Mouse (Mus musculus) heart, adult 2 months (tissue): ENCODE results near the gene Spata33.

Source experiments
- CTCF ChIP-seq: fragments of 200-600 bp; IDR thresholded peaks from 2 replicates; pipeline ENCODE4 v1.8.1; 2022; ENCODE audit warnings: antibody characterized with exemption, mild to moderate bottlenecking, moderate library complexity
- POLR2A ChIP-seq: fragments of 200-500 bp; IDR thresholded peaks from 2 replicates; pipeline ENCODE4 v1.6.1; 2011; ENCODE audit warnings: mild to moderate bottlenecking, low read depth, low read length, control low read depth; ENCODE audit not compliant: insufficient read depth

DNA sequence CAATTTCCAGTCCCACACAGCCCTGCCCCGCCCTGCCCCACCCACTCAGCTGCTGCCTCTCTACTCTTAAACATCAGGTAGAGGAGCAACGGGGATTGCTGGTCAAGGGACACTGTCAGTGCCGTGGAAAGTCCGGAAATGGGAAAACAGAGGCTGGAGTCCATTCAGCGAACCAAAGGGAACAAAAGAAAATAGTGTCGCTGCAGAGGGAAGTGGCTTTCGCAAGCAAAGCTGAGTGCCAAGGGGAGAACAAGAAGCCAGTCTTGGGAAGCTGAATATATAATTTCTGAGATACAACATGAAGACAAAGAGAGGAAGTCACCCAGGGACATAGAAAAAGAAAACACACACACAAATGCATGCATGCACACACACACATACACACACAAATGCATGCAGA lies 23.8 kb upstream of the Spata33 start:
- TF ChIP-seq CTCF (no peak), POLR2A (no peak)
